Mouse (Mus musculus) yolk sac, embryonic 10.5 days (tissue): ENCODE results near the gene Sec63.

Source experiments
- DNase-seq: peaks from one replicate; pipeline ENCODE4 v3.0.0-alpha.2; 2017; ENCODE audit warnings: low spot score

Gene Sec63

GRCm38 (mm10) chr10:42863621-42864391 is 102.5 kb downstream of the Sec63 start:
- no peak for DNase-seq

GRCm38 (mm10) chr10:42864696-42865095 is 103.4 kb downstream of the Sec63 start:
- DNase-seq: no peak

- DNase-seq: no peak
Measured at GRCm38 (mm10) chr10:42868416-42868815, 107.1 kb downstream of the Sec63 start.

- DNase-seq: no peak
Measured at GRCm38 (mm10) chr10:42869467-42869866, 108.2 kb downstream of the Sec63 start.

- DNase-seq: no peak
Measured at GRCm38 (mm10) chr10:42872269-42873010, 111.1 kb downstream of the Sec63 start.

GRCm38 (mm10) chr10:42873077-42873595 is 111.8 kb downstream of the Sec63 start:
- no peak for DNase-seq

- DNase-seq: no peak
Measured at GRCm38 (mm10) chr10:42876172-42876571, 114.9 kb downstream of the Sec63 start.

- DNase-seq: no peak
Measured at GRCm38 (mm10) chr10:42879269-42879681, 118.0 kb downstream of the Sec63 start.

- DNase-seq: no peak
Measured at GRCm38 (mm10) chr10:42879682-42880081, 118.4 kb downstream of the Sec63 start.
